Mouse (Mus musculus) urinary bladder, adult 2 months (tissue): ENCODE data around the gene Nags. TPM values are rescaled to one million over a fixed set of nuclear protein-coding genes. Genes with fewer than 3 reads are reported as not detected.
A peak's percentile ranks its signal among the peaks of the same experiment; 100 is the strongest.

Source experiments
- DNase-seq: peaks from one replicate; pipeline ENCODE4 v3.0.0; 2022; ENCODE audit warnings: low spot score
- polyA plus RNA-seq: library from polyadenylated mRNA; depleted of rRNA; stranded (reverse); fragments of >200 nt; gene quantifications from 2 replicates; pipeline ENCODE4 v1.2.3, GENCODE M21; 2012; rRNA removed

Nags gene
- polyA plus RNA-seq: 0.07 and 0.15 TPM in 2 replicates

- DNase-seq: no peak
Measured at GRCm38 (mm10) chr11:102145471-102146001, at the start of gene Nags. Gene Nags, plus strand, starts transcription at chr11:102145513.

DNA sequence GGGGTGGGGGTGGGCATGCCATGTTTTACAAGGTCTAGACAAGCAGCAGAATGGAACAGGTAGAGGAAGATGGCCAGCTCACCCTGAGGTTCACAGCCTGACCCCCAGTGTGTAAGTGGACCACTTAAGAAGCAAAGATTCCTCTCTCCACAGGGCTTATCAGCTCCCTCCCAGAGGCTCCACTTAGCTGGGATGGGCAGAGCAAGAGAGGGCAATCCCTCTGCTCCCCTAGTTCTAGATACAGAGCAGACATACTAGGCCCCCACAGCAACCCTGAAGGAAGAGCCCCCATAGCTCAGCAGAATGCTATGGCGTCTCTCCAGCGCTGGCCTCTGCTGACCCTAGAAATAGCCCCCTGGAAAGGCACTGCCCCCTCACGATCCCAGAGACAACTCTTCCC is 49.6 kb upstream of the Nags start:
- no peak for DNase-seq

DNA sequence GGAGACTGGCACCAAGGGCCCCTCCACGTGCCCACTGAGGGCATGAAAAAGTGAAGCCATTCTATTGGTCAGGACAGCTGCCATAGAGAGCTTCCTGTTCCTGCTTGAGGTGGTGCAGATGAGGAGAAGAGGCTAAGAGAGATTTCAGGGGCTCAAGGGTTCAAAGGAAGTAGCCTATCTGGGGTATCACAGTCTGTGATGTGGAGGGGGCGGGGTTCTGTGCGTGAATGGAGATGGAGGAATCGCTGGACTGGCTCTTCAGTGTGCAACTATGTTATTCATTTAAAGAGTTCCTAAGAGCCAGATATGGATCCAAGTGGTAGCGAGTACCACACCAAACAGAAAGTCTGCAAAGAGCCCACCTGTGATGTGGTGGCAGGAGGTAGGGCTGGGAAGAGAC is 48.9 kb upstream of the Nags start:
- no peak for DNase-seq

DNA sequence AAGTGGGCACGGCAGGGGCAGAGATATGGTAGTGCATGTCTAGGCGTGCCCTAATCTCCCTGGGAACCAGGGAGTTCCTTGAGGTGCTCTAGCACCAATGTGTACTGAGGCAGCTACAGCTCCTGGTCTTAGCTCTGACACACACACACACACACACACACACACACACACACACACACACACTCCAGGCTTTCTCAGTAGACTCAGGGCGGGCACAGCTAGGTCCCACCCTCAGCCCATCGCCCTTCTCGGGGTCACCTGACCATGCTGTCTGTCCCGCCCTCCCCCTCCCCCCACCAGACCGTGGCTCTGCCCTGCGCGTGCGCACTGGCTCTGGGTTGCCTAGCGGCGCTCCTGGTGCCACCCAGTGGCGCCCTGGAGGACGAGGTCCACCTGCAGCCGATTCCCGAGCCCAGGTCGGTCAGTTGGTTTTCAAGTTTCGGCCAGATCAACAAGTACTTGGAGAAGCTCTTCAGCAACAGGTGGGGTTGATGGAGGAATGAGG is 48.4 kb upstream of the Nags start:
- peak; percentile 62 for DNase-seq

- DNase-seq: no peak
Measured at GRCm38 (mm10) chr11:102101219-102101618, 44.1 kb upstream of the Nags start, which contains the start of gene Ppy. Gene Ppy, minus strand, starts transcription at chr11:102101319.

GRCm38 (mm10) chr11:102102485-102103258 is 42.6 kb upstream of the Nags start:
- DNase-seq: peak; percentile 42

- DNase-seq: no peak
Measured at GRCm38 (mm10) chr11:102106911-102107310, 38.4 kb upstream of the Nags start.

GRCm38 (mm10) chr11:102107732-102108131 is 37.6 kb upstream of the Nags start, which contains the start of gene Pyy:
Gene Pyy, minus strand, starts transcription at chr11:102107832.
- DNase-seq: no peak

DNA sequence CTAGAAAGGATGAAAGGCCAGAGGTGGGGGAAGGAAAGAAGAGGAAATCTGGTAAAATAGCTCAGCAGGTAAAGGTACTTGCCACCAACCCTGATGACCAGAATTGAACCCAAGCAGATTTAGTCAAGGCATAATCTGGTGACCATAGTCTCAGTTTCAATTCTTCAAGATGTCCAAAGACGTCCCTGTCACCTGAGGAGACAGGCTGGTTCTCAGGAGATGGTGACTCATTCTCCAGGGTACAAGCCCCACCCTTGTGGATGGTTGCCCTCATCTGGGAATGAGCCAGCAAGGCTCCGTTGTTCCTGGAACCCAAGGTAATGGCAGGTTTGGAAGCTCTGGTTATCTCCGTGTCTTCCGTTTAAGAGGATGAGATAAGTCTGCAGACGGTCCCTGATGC is 33.7 kb upstream of the Nags start:
- DNase-seq: no peak

DNA sequence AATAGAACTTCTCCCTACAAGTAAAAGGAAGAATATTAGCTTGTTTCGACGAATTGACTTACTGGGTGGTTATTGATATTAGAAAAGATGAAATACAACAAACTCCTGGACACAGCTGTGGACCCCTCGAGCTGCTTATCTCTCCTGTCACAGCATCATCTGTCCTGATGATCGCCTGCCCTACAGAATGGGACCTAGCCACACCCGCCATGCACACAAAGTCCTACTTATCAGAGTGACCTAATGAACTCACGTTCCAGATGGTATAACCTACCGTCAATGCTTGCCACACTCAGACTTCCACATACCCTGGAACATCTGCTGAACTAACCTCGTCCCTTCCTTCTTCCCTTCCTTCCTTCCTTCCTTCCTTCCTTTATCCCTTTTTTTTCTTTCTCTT is 29.1 kb upstream of the Nags start:
- DNase-seq: no peak

DNA sequence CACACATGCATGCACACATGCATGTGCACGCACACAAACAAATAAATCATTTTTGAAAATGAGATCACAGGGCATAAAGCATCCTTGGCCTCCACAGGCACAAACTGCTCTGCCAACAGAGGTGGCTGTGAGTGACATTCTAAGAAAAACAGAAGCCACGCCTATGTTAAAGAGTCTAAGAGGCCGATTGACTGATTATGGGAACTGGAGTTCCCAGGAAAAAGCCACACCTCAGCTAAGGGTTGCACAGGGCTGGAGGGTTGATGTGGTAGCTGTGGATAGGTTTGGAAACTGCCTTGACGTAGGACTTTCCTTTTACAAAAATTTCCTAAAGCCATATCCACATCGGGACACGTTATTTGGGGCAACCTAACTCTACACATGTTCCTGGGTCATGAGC is 27.9 kb upstream of the Nags start:
- DNase-seq: no peak

- DNase-seq: no peak
Measured at GRCm38 (mm10) chr11:102134516-102134915, 10.8 kb upstream of the Nags start.

GRCm38 (mm10) chr11:102137625-102138446 is 7.5 kb upstream of the Nags start:
- no peak for DNase-seq

GRCm38 (mm10) chr11:102138447-102138740 is 6.9 kb upstream of the Nags start:
- no peak for DNase-seq

DNA sequence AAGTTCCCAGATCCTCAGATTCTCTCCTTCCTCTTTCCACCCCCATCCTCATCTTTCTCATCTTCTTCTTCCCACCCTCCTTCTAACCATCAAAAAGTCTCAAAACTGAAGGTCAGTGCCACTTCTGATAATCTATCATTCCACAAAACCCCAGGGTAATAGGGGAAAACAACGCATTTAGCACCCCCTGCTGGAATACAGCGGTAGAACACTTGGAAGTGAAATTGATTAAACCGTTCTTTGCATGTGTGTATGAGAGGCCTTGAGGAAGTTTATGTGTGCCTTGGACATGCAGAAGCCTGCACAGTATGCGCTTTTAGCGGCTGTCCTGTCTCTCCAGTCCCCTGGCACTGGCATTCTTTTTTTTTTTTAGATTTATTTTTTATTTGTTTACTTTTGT is 4.8 kb upstream of the Nags start:
- DNase-seq: no peak

DNA sequence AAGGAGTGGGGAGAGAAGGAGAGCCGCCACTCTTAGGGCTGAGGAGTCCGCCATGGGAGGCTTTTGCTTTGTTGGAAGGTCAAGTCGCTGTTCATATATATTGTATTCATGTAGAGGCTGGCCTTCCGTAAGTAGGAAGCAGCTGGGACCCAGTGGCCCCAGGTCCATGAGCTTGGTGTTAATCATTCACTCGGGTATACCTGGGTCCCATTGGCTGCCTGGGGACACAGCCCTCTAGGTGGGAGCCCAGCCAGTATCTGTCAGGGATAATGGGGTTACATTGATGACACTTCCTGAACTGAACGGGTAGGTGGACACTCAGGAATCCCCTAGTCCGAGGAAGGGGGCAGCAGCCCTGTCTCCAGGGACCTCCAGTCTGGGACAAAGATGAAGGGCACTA is 3.0 kb upstream of the Nags start:
- no peak for DNase-seq

DNA sequence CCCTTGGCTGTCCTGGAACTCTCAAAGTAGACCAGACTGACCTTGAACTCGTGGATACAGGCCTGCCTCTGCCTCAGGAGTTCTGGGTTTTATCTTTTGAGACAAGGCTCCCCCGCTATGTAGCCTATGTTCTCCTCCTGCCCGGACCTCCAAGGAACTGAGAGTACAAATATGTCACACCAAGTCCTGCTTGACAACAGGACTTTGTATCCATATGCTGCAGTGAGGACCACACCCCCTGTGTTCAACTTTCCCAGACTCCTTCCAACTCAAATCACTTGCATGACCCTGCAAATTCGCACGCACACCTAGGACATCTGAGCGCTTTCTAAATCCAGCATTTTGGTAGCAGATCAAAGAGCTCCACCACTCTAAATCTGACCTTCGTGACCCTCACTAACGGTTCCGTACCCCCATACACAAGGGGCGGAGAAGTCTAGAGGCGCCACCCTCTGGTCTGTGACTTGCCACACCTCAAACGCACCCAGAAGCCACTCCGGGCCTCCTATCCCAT is 299 bp upstream of the Nags start:
- no peak for DNase-seq

- no peak for DNase-seq
Measured at GRCm38 (mm10) chr11:102146005-102146404, 692 bp downstream of the Nags start.

DNA sequence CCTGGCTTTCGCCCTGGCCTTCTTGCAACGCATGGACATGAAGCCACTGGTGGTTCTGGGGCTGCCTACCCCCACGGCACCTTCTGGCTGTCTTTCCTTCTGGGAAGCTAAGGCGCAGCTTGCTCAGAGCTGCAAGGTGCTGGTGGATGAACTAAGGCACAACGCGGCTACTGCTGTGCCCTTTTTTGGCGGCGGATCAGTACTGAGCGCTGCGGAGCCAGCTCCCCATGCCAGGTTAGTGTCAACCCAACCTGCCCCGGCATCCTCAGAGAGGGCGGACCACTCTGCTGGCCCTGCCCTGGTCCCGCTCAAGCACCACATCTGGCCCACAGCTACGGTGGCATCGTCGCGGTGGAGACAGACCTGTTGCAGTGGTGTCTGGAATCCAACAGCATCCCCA is 1.2 kb downstream of the Nags start:
- no peak for DNase-seq

- DNase-seq: no peak
Measured at GRCm38 (mm10) chr11:102147213-102147989, 2.1 kb downstream of the Nags start.

DNA sequence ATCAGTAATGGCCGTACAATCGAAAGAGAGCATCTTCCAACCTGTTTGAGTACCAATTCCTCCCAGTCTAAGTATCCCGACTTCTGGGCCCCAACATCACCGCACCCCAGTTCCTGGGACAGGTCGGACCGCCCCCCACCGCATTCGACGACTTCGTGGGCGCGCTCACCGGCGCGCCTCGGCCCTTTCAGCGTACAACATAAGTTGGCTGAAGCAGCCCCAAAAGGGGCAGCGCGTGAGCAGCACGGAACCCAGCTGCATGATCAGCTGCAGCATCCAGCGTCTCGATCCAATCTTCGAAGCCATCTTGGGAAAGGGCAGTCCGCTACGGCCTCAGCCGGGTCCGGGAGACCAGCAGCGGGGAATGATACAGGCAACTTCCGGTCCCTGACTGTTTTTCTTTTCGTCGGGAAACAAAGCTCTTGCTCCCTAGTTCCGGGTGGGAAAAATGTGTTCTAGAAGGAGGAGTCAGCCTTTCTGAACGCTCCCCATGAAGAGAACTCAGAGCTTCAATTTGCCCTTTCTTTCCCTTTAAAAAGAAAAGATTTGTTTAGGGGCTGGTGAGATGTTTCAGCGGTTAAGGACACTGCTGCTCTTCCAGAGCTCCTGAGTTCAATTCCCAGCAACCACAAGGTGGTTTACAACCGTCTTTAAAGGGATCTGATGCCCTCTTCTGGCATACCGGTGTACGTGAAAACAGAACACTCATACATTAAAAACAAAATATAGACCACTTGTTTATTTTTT is 10.9 kb downstream of the Nags start, which contains the start of gene Tmem101:
Gene Tmem101, minus strand, starts transcription at position 366 of the 747 bp plus-strand sequence.
- peak; percentile 64 for DNase-seq
